Mouse (Mus musculus) intestine, postnatal 0 days (tissue): Measurements from ENCODE around the gene Fam76b. TPM values are rescaled to one million over a fixed set of nuclear protein-coding genes. Genes with fewer than 3 reads are reported as not detected.
A peak's percentile ranks its signal among the peaks of the same experiment; 100 is the strongest.

Experiments
- ATAC-seq: fragments of 200-750 bp; cut with Nextera tagmentation; 2 replicates; pipeline ENCODE4 v1.8.0; 2017; ENCODE audit warnings: mild to moderate bottlenecking, moderate TSS enrichment, moderate library complexity
- H3K27ac ChIP-seq: fragments of 300-500 bp; sonication (generic); 2 replicates; pipeline ENCODE4 v1.5.1; 2014; ENCODE audit warnings: mild to moderate bottlenecking, low read depth, low read length, moderate library complexity
- H3K27me3 ChIP-seq: fragments of 300-500 bp; sonication (generic); replicated peaks from 2 replicates; pipeline ENCODE4 v1.6.1; 2014; ENCODE audit warnings: low read length, mixed read lengths; ENCODE audit not compliant: control insufficient read depth, insufficient read depth
- H3K36me3 ChIP-seq: fragments of 300-500 bp; sonication (generic); 2 replicates; pipeline ENCODE4 v1.6.1; 2014; ENCODE audit warnings: mild to moderate bottlenecking, moderate library complexity; ENCODE audit not compliant: control insufficient read depth, insufficient read depth
- H3K4me1 ChIP-seq: fragments of 300-500 bp; sonication (generic); replicated peaks from 2 replicates; pipeline ENCODE4 v1.6.1; 2014; ENCODE audit warnings: antibody characterized with exemption, low read length, mixed read lengths; ENCODE audit not compliant: control insufficient read depth, insufficient read depth
- H3K4me2 ChIP-seq: fragments of 300-500 bp; sonication (generic); replicated peaks from 2 replicates; pipeline ENCODE4 v1.6.1; 2014; ENCODE audit warnings: low read depth, mild to moderate bottlenecking, moderate library complexity
- H3K4me3 ChIP-seq: fragments of 300-500 bp; sonication (generic); 2 replicates; pipeline ENCODE4 v1.5.1; 2014; ENCODE audit warnings: low read depth, low read length
- H3K9ac ChIP-seq: fragments of 300-500 bp; sonication (generic); 2 replicates; pipeline ENCODE4 v1.6.1; 2014; ENCODE audit warnings: mild to moderate bottlenecking, low read depth, low read length
- H3K9me3 ChIP-seq: fragments of 300-500 bp; sonication (generic); 2 replicates; pipeline ENCODE4 v1.6.1; 2016; ENCODE audit warnings: mixed run types; ENCODE audit not compliant: control insufficient read depth
- CTCF ChIP-seq: sonication (generic); IDR thresholded peaks from 2 replicates; pipeline ENCODE4 v1.5.1; 2016; ENCODE audit warnings: low read depth, mild to moderate bottlenecking, control low read depth, antibody characterized with exemption, moderate library complexity
- WGBS: fragments of 180-500 bp; shearing (Covaris S2); extraction: QIAGEN DNeasy Blood & Tissue Kit; methylation state at CpG from one replicate; pipeline ENCODE4 v1.1.7; 2014; 5-methylcytosine and 5-hydroxymethylcytosine counted together
- polyA plus RNA-seq: library from polyadenylated mRNA; unstranded; fragments of >200 nt; fragmentation: Nextera tagmentation; extraction: Ambion mirVana; gene quantifications from 2 replicates; pipeline ENCODE4 v1.2.1, GENCODE M21; 2015

Gene Fam76b
- polyA plus RNA-seq, 1 experiment from 2014 or later: 10.9 TPM

DNA sequence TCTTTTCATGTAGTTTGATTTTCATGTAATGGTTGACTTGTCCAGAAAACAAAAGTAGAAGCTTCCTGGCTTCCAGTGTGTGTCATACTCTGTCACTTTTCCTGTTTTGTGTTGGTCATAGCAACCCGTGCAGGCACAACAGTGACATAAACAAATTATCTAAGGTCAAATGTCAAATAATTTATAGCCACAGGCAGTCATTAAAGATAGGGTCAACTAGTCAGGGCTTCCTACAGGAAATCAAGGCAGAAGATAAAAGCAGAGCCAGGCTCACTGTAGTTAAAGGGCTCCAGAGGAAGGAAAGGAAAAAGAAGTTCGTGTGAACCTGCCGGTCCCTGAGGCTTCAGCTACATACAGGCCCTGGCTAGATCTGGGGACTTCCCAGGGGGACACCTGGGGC, 26.4 kb downstream of the Fam76b start:
- Histone ChIP-seq H3K36me3 (no peaks in the 10 kb centered on the region), H3K4me1 (no peaks in the 10 kb centered on the region), H3K4me2 (no peak overlapping the region), H3K9ac (no peak overlapping the region), H3K27ac (no peak overlapping the region), H3K27me3 (no peaks in the 10 kb centered on the region), H3K9me3 (no peaks in the 10 kb centered on the region), H3K4me3 (no peak overlapping the region)
- no peak for ATAC-seq
- no peak for TF ChIP-seq CTCF
- WGBS: 57% methylated on average over 3 of the region's 3 CpGs

DNA sequence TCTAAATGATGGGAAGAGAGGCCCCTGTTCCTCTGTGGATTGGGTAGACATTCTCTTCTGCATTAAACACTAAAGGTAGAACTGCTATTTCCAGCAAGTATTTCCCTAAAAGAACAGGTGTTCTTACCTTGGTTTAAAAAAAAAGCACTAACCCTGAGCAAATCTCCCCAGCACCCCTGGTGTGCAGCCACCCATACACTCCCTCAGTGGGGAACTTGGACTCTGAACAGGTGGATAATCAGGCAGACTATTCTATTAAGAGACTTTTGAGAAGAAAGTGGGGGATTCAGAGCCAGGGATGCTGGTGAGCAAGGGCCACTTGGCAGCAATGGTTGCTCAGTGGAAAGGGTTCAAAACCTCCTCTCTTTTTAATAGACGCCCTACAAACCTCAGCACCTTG, 28.7 kb downstream of the Fam76b start:
- H3K4me3 ChIP-seq: no peak overlapping the region
- no peak overlapping the region for H3K27ac ChIP-seq
- WGBS: 76% methylated on average over 1 of the region's 1 CpGs
- no peak for ATAC-seq
- no peaks in the 10 kb centered on the region for H3K4me1 ChIP-seq
- TF ChIP-seq CTCF: no peak
- no peaks in the 10 kb centered on the region for H3K36me3 ChIP-seq
- H3K9ac ChIP-seq: no peak overlapping the region
- no peak overlapping the region for H3K4me2 ChIP-seq
- H3K27me3 ChIP-seq: no peaks in the 10 kb centered on the region
- no peaks in the 10 kb centered on the region for H3K9me3 ChIP-seq

DNA sequence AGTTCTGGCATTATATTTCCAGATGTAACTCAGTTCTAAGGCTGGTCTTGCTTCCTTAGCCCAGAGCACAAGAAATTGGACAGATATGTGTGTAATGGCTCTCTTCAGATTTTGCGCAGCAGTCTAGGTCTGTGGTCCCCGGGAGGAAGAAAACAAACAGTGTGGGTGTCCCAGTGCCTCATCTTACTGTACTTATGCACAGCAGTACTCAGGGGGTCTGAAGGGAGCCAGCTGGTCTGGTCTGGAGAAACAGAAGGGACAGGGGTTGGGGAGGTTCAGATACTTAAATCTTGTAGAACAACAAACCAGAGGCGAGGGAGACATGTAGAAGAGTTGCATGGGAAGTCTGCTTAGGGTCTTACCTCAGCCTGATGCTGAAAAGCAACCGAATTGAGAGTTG, 29.3 kb downstream of the Fam76b start:
- Histone ChIP-seq H3K4me3 (no peak overlapping the region), H3K4me2 (no peak overlapping the region), H3K36me3 (no peaks in the 10 kb centered on the region), H3K9ac (no peak overlapping the region), H3K27me3 (no peaks in the 10 kb centered on the region), H3K4me1 (no peaks in the 10 kb centered on the region), H3K9me3 (no peaks in the 10 kb centered on the region), H3K27ac (no peak overlapping the region)
- 65% methylated on average over 4 of the region's 4 CpGs for WGBS
- no peak for TF ChIP-seq CTCF
- no peak for ATAC-seq

DNA sequence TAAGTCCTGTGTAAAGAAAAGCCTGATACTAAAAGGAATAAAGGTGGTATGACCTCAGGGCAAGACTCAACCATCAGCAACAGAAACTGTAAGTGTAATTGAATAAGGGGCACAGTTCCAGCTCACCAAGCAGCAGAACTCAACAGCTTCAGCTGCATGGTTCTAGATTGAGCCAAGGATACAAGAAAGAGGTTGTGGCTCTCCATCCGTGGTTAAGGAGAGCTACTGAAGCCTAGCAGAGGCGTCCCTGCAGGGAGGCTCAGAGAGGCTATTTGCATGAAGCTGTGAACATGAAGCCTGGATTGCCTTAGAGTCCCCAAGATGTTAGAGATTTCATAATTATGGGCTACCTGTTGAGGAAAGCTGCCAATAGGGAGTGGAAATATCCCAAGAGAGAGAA, 40.1 kb downstream of the Fam76b start:
- Histone ChIP-seq H3K4me3 (no peak overlapping the region), H3K4me2 (no peak overlapping the region), H3K27ac (no peak overlapping the region), H3K4me1 (no peaks in the 10 kb centered on the region), H3K9me3 (no peaks in the 10 kb centered on the region), H3K27me3 (no peaks in the 10 kb centered on the region), H3K9ac (no peak overlapping the region), H3K36me3 (no peaks in the 10 kb centered on the region)
- no peak for ATAC-seq
- WGBS: 73% methylated on average over 2 of the region's 2 CpGs
- no peak for TF ChIP-seq CTCF

DNA sequence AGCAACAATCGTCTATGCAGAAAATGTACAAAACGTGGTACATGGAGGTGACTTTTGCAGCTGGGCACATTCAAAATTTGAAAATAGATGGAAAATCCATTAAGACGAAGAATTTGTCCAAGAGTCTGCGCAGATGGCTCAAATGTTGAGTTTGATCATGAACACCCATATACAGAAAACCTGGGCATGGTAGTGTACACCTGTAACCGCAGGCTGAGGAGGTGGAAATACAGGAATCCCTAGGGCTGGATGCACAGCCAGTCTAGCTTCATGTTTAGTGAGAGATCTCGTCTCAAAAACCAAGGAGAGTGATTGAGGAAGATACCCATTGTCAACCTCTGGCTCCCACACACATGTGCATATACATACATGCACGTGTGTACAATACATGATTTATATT, 44.1 kb downstream of the Fam76b start:
- ATAC-seq: no peak
- TF ChIP-seq CTCF: no peak
- WGBS: 87% methylated on average over 7 of the region's 7 CpGs
- Histone ChIP-seq H3K9me3 (no peaks in the 10 kb centered on the region), H3K4me3 (no peak overlapping the region), H3K27me3 (no peaks in the 10 kb centered on the region), H3K9ac (no peak overlapping the region), H3K27ac (no peak overlapping the region), H3K36me3 (no peaks in the 10 kb centered on the region), H3K4me2 (no peak overlapping the region), H3K4me1 (no peaks in the 10 kb centered on the region)

DNA sequence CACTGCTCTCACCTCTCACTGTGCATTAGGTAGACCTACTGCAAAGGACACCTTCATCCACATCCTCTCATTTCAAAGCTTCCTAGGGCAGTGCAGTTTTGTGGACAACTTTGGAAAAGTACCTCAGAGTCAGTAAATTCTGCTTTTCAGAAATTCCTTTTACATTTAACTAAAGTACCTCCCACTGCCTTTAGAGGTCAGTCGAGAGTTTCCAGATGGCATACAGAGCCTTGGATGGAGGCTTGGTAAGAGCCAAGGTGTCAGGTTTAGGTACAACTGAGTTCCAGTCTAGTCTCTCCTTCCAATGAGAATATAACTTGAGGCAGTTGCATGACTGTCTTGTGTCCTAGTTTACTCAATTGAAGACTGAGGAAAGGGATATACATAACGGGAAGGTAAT, 46.8 kb downstream of the Fam76b start:
- H3K27me3 ChIP-seq: no peaks in the 10 kb centered on the region
- TF ChIP-seq CTCF: peak; percentile 65
- H3K4me3 ChIP-seq: no peak overlapping the region
- no peak overlapping the region for H3K27ac ChIP-seq
- ATAC-seq: no peak
- WGBS: 26% methylated on average over 2 of the region's 2 CpGs
- H3K4me2 ChIP-seq: no peak overlapping the region
- H3K36me3 ChIP-seq: no peaks in the 10 kb centered on the region
- no peaks in the 10 kb centered on the region for H3K9me3 ChIP-seq
- no peaks in the 10 kb centered on the region for H3K4me1 ChIP-seq
- no peak overlapping the region for H3K9ac ChIP-seq

DNA sequence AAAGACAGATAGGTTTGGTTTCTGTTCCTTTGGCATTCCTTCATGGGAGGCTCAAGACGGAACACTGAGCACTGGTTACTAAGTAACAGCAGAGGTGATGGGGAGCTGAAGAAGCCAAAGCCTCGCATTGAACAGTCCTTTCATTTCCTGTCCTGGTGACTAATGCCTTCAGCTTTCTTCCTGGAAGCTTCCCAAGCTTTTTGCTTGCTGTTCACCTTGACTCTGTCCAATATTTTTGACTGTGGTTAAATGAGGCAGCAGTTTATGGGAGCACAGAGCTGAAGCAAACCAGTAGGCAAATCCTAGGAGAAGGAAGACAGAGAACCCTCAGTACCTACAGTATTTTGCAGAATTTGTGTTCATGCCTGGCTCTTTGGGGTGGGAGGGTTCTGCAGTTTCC, 47.8 kb downstream of the Fam76b start:
- Histone ChIP-seq H3K4me3 (no peak overlapping the region), H3K27me3 (no peaks in the 10 kb centered on the region), H3K4me2 (no peak overlapping the region), H3K9ac (no peak overlapping the region), H3K36me3 (no peaks in the 10 kb centered on the region), H3K4me1 (no peaks in the 10 kb centered on the region), H3K27ac (no peak overlapping the region), H3K9me3 (no peaks in the 10 kb centered on the region)
- no peak for ATAC-seq
- TF ChIP-seq CTCF: no peak
- WGBS: 32% methylated on average over 2 of the region's 2 CpGs
